Mouse (Mus musculus): ENCODE measurements at regions not wholly inside any gene's neighbourhood (a gene's known extent, or its start where the extent isn't known, plus 50 kb on each side); places are given as distances from the start of the nearest gene placed in this dataset.
"Not testable (repeated sequence)": the region's sequence is repeated elsewhere in the genome, so short reads cannot be mapped to it uniquely, and the experiment has no call there.

DNA sequence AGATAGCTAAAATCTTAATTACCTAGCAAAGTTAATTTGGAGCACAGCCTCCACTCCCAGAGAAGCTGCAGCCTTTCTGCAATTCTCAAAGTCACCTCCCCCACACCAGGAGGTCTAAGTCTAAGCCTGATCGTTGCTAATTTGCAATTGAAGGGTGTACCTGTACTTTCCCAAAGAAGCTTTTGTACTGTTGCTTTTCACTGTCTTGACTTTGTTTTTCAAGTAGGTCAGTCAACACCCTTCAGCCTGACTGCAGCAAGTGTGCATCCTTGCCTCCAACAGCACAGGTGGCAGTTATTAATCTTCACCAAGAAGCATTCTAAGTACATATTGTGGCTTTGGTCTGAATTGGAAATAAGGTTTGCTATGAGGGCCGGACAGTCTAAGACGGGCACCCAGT is 91.7 kb upstream of the Slc22a30 start:
- not testable (repeated sequence) for DNase-seq (ENCODE audit: low read depth)

DNA sequence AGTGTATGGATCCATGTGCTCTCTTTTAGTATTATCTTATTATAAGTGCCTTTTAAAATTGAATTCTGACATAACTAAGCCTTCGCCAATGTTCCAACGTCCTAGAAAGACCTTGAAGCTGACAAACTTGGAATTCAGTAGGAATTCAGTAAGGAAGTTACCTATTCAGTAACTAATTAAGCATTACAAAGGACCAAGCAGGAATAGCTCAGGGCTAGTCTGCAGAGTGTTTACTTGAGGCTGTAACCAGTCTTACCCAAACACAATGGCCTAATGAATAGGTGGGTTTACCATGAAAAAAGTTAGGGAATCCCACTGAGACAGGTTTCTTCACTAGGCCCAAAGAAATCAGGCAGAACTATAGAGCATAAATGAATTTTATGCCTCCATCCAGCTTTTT is 92.6 kb upstream of the Slc22a30 start:
- not testable (repeated sequence) for DNase-seq (ENCODE audit: low read depth)

DNA sequence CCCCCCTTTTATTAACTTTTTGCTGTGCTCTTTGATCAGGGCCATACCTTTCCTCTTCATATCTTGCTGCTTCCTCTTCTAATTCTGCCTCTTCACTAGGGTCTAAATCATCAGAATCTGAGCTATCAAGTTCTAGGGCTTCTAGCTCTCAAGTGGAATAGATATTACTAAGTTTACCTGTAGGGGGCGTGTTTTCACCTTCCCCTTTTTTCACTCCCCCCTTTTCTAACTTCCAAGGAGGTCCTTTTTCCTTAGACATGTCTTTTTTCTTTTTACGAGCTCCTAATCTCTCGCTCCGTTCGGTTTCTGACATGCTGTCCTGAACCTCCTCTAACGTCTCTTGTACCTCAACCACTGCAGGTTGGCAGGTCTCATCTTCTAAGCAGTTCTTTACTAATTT is 73.3 kb upstream of the Slc22a8 start:
- DNase-seq (ENCODE audit: low read depth), result peak; percentile 41

DNA sequence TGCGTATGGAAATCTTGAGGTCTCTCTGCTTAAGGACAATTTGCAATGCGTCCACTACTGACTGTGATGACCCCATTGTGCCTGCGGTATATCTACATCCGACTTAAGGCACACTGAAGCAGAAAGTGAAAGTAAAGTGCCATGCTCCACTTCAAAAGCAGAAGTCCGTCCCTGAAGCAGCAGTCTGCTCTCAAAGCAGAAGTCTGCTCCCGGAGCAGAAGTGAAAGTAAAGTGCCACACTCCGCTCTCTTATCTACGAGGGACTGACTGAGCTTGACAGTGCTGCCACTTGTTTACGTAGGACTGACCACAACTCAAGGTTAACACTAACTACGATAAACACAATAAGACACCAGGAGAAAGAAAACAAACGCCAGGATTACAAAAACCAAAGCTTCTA is 72.8 kb upstream of the Slc22a8 start:
- DNase-seq (ENCODE audit: low read depth), result peak; percentile 95

DNA sequence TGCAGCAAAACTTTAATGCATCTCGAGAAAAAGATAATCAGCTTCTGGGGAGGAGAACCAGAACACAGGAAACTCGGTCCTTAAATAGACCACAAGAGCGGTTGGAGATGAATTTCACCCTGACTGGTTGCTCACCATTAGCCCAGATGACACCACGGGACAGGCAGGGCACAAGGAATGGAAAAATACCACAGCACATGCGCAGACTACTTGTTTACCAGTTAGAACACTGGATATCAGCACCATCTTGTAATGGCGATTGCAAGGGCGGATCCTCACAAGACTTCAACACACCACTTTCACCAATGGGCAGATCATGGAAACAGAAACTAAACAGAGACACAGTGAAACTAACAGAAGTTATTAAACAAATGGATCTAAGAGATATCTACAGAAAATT is 72.1 kb upstream of the Slc22a8 start:
- DNase-seq (ENCODE audit: low read depth), result peak; percentile 41

DNA sequence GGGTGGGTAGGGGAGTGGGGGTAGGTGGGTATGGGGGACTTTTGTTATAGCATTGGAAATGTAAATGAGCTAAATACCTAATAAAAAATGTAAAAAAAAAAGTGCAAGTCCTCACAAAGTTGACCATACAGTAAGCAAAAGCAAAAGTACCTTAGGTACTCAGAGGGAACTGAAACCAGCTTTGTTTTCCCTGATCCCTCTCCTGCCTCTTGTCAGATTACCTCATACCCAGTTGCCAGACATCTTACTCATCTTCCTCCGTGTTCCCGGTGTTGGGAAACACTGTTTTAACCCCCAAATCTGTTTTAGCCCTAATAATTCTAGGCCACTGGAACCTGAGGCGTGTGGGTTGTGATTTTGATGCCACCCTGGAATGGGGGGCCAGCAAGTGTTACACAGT is 56.5 kb upstream of the Slc22a8 start:
- DNase-seq (ENCODE audit: low read depth), result no peak

DNA sequence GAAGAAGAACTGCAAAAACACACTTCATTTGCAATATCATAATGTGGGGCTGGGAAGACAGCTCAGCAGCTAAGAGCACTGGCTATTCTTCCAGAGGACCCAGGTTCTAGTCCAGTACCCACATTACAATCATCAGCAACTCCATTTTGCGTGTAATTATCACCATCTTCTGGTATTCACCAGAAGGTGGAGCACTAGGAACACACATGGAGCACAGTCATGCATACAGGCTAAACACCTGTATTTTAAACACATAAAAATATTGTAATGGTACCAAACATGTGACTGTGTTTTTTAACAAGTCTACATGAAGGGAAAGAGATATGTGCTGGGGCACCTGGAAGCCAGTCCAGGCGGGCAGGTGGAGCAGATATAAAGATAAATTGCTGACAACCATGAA is 55.0 kb upstream of the Slc22a8 start:
- DNase-seq (ENCODE audit: low read depth), result peak; percentile 53
